In the genomic region with DNA sequence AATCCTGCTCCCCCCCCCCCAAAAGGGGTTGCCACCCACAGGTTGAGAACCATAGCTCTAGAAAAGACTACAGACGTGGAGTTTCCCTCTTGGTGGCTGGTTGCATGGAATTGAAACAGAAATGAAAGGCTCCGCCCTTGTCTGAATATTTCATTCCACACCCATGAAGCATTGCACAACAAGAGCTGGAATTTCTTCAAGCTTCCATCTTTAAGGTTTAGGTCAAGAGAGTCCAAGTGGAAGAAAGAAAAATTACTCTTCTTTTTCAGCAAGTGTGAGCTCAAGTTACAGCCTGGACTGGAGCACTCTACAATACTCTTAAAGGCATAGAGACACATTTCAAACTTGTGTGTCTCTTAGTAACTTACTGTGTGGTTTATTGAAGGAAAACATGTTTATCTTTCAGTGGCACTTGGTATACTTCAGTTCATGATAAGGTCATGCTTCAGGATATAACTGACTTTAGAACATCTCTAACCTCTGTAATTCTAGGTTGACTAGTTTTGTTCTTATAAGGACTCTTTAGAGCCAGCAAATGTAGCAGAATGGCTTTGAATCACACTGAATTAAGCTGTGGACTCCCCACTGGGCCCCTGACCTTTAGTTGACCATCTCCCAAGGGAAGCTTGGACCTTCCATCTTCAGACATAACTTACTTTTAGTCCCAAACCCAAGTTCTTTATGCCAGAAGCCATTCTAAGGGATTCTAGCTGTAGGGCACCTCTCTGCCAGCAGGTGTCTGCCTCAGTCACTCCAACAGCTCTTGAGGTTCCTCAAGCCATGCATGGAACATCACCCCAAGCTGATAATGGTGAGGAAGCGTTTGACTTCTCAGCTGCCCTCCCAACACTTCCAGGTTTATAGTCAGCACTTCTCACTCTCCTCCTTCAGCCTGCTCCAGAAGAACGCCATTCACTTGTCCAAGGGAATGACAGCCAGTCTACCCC, we compare ENCODE assay signal across 8 mouse cellular contexts. TPM values are rescaled to one million over a fixed set of nuclear protein-coding genes. Genes with fewer than 3 reads are reported as not detected.
A peak's percentile ranks its signal among the peaks of the same experiment; 100 is the strongest.
DNase-seq lines count a peak whose midpoint lies in the region; ATAC-seq and TF ChIP-seq lines count a peak whose summit lies in the region.

No protein-coding gene starts in this region.

- H3K36me3 ChIP-seq in hindbrain, embryonic 15.5 days: no peaks in the 10 kb centered on the region
- H3K36me3 ChIP-seq in hindbrain, embryonic 10.5 days: peaks cover 7% of the 10 kb centered on the region; the same call in 1 of the 2 replicates
- H3K36me3 ChIP-seq in heart, embryonic 12.5 days: no peaks in the 10 kb centered on the region
- peaks cover 51% of the 10 kb centered on the region for H3K36me3 ChIP-seq in liver, postnatal 0 days (replicated peaks; ENCODE audit: insufficient read depth, low read length)

- no peak overlapping the region for H3K9ac ChIP-seq in hindbrain, embryonic 15.5 days
- no peak overlapping the region for H3K9ac ChIP-seq in heart, embryonic 12.5 days
- H3K9ac ChIP-seq in liver, postnatal 0 days (replicated peaks): peak overlapping the region; percentile 100

- TF ChIP-seq EP300 in liver, postnatal 0 days (IDR thresholded peaks at IDR 0.05; ENCODE audit: low read depth): peak; percentile 92

- H3K9me3 ChIP-seq in hindbrain, embryonic 15.5 days: no peaks in the 10 kb centered on the region
- no peaks in the 10 kb centered on the region for H3K9me3 ChIP-seq in hindbrain, embryonic 10.5 days
- no peaks in the 10 kb centered on the region for H3K9me3 ChIP-seq in heart, embryonic 12.5 days (replicated peaks)
- no peaks in the 10 kb centered on the region for H3K9me3 ChIP-seq in liver, postnatal 0 days (ENCODE audit: low read length)

- 79% methylated on average over 4 of the region's 4 CpGs for WGBS in hindbrain, embryonic 15.5 days
- 83% methylated on average over 4 of the region's 4 CpGs for WGBS in hindbrain, embryonic 10.5 days
- 78% methylated on average over 4 of the region's 4 CpGs for WGBS in heart, embryonic 12.5 days
- WGBS in liver, postnatal 0 days (ENCODE audit: insufficient replicate concordance): 31% methylated on average over 4 of the region's 4 CpGs

- no peaks in the 10 kb centered on the region for H3K27me3 ChIP-seq in hindbrain, embryonic 15.5 days
- H3K27me3 ChIP-seq in hindbrain, embryonic 10.5 days (ENCODE audit: insufficient read depth, poor library complexity, severe bottlenecking): no peaks in the 10 kb centered on the region
- H3K27me3 ChIP-seq in heart, embryonic 12.5 days (replicated peaks): no peaks in the 10 kb centered on the region
- H3K27me3 ChIP-seq in liver, postnatal 0 days (ENCODE audit: insufficient read depth, low read length): no peaks in the 10 kb centered on the region

- DNase-seq in hindbrain, embryonic 10.5 days (ENCODE audit: low spot score): no peak
- peak; percentile 77 for DNase-seq in Muller cell, postnatal 12 days (ENCODE audit: inconsistent ontology term)
- no peak for DNase-seq in liver, postnatal 0 days
- DNase-seq in thymus, postnatal 25 days: peak; percentile 60
- no peak for DNase-seq in layer of hippocampus, postnatal 14 days (ENCODE audit: low spot score in 2 of 2)
- no peak for DNase-seq in layer of hippocampus, adult 8-10 months (ENCODE audit: low spot score in 2 of 2)

- ATAC-seq in hindbrain, embryonic 15.5 days (ENCODE audit: low FRiP score, low read depth): no peak
- no peak for ATAC-seq in heart, embryonic 12.5 days (ENCODE audit: insufficient number of reproducible peaks, low FRiP score)
- no peak for ATAC-seq in liver, postnatal 0 days

- H3K4me2 ChIP-seq in hindbrain, embryonic 15.5 days: peak overlapping the region; percentile 65
- H3K4me2 ChIP-seq in heart, embryonic 12.5 days: 0 out of 2 replicates have a peak overlapping the region, but pooled peaks have one; percentile 5
- H3K4me2 ChIP-seq in liver, postnatal 0 days (ENCODE audit: low read depth, low read length): peak overlapping the region; percentile 82

- H3K4me3 ChIP-seq in hindbrain, embryonic 15.5 days: 0 out of 2 replicates have a peak overlapping the region, but pooled peaks have one; percentile 81
- H3K4me3 ChIP-seq in hindbrain, embryonic 10.5 days: no peak overlapping the region
- no peak overlapping the region for H3K4me3 ChIP-seq in heart, embryonic 12.5 days
- H3K4me3 ChIP-seq in liver, postnatal 0 days (ENCODE audit: low read depth, low read length): peak overlapping the region; percentile 99

- peaks cover 23% of the 10 kb centered on the region; the same call in 1 of the 2 replicates for H3K4me1 ChIP-seq in hindbrain, embryonic 15.5 days (replicated peaks)
- peaks cover 35% of the 10 kb centered on the region for H3K4me1 ChIP-seq in hindbrain, embryonic 10.5 days (replicated peaks)
- peaks cover 29% of the 10 kb centered on the region for H3K4me1 ChIP-seq in heart, embryonic 12.5 days (replicated peaks)
- H3K4me1 ChIP-seq in liver, postnatal 0 days (ENCODE audit: insufficient read depth): peaks cover 39% of the 10 kb centered on the region

- TF ChIP-seq CTCF in liver, postnatal 0 days (IDR thresholded peaks at IDR 0.05; ENCODE audit: low read depth): peak; percentile 73

- H3K27ac ChIP-seq in hindbrain, embryonic 15.5 days (replicated peaks): no peak overlapping the region
- H3K27ac ChIP-seq in hindbrain, embryonic 10.5 days: no peak overlapping the region
- no peak overlapping the region for H3K27ac ChIP-seq in heart, embryonic 12.5 days (ENCODE audit: poor library complexity, severe bottlenecking)
- peak overlapping the region; percentile 99 for H3K27ac ChIP-seq in liver, postnatal 0 days (ENCODE audit: low read depth)

RNA-seq across cellular contexts. Expression of a gene that starts 58.8 kb away (rescaled TPM):
- 150 and 170 TPM in 2 replicates for polyA plus RNA-seq in hindbrain, embryonic 15.5 days (2015; fragmentation: Nextera tagmentation; extraction: Ambion mirVana)
- 43.3 and 44.1 TPM in 2 replicates for polyA plus RNA-seq in hindbrain, embryonic 10.5 days (2016; fragmentation: Nextera tagmentation; extraction: Ambion mirVana)
- polyA plus RNA-seq in heart, embryonic 12.5 days (2016; fragmentation: Nextera tagmentation; extraction: Ambion mirVana): 60.0 and 63.3 TPM in 2 replicates
- 285 and 286 TPM in 2 replicates for polyA plus RNA-seq in liver, postnatal 0 days (2015; fragmentation: Nextera tagmentation; extraction: Ambion mirVana)
- total RNA-seq in layer of hippocampus, postnatal 14 days (2021): 100 to 1,000 TPM; 230 to 245 TPM
- total RNA-seq in layer of hippocampus, adult 8-10 months (2022): 100 to 1,000 TPM; 206 to 235 (median 218) TPM

Comparison
In these comparisons a context has a peak if more than half of its experiments do, and no peak if none do; other contexts are left out.
1. H3K4me3 ChIP-seq: peak in hindbrain, embryonic 15.5 days (single experiment) and liver, postnatal 0 days (single experiment); none in hindbrain, embryonic 10.5 days (single experiment) and heart, embryonic 12.5 days (single experiment).
2. H3K4me2 ChIP-seq: peak in every context shown above with its lines; median percentile 82 in liver, postnatal 0 days; 65 in hindbrain, embryonic 15.5 days; 5 in heart, embryonic 12.5 days.
3. DNase-seq: peak in Muller cell, postnatal 12 days (single experiment) and thymus, postnatal 25 days (single experiment); none in hindbrain, embryonic 10.5 days (single experiment), liver, postnatal 0 days (single experiment), layer of hippocampus, postnatal 14 days (0 of 2) and layer of hippocampus, adult 8-10 months (0 of 2).